Mouse (Mus musculus) left cerebral cortex, adult 9 months (tissue): ENCODE data around the gene Rcc1.

ENCODE experiments used
- DNase-seq, 2 experiments: peaks; one replicate each; pipeline ENCODE4 v3.0.0; 2022; ENCODE audit warnings: low spot score in 2 of 2

Rcc1 gene

DNA sequence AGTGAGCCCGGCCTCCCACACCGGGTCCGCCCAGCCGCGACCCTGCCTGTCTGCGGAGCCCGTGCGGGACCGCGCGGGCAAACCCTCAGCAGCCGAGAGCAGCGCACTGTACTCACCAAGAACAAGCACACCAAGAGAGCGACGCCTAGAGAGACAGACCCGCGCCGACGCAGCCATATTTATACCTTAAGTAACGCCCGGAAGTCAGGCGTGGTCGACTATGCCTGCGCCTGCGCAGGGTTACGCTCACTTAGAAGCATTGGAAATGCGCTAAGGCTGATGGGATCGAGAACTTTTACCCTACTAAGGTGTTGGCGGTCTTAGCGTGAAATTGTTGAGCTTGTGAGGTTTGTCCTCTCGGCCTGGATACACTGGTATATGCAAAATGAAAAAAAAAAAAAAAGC, at the start of gene Rcc1:
Gene Rcc1 (minus strand): TSS at position 125 of the 405 bp plus-strand sequence.
- DNase-seq: peak; percentile 76 to 92

DNA sequence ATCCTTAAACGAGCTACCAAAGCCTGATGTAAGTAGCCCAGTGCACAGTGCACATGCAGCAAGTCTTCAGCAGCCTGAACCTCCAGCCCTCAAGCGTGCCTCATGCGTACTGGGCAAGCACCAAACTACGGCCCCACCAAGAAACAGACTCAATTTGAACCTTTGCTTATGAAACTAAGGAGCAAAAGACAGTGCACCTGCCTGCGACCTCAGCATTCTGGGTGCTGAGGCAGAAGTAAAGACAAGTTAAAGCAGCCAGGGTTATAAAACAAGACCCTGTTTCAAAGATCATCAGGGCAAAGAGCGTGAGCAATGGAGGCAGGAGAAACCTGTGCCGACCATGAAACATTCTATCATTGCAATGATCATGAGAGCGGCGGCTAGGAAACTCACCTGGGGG, 47.6 kb upstream of the Rcc1 start:
- DNase-seq: no peak

DNA sequence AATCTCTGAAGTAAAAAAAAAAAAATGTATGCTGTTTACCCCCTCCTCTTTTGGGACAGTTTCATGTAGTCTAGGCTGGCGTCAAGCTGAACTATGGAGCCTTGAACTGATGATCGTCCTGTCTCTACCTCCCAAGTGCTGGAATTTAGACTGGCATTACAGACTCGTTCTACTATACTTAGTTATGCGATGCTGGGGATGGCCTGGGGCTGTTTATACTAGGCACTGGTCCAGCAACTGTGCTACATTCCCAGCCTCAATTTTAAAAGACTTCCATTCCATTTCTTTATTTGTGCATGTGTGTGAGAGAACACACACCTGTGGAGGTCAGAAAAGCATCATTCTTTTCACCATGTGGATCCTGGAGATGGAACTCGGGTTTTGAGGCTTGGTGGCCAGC, 45.5 kb upstream of the Rcc1 start:
- no peak for DNase-seq

DNA sequence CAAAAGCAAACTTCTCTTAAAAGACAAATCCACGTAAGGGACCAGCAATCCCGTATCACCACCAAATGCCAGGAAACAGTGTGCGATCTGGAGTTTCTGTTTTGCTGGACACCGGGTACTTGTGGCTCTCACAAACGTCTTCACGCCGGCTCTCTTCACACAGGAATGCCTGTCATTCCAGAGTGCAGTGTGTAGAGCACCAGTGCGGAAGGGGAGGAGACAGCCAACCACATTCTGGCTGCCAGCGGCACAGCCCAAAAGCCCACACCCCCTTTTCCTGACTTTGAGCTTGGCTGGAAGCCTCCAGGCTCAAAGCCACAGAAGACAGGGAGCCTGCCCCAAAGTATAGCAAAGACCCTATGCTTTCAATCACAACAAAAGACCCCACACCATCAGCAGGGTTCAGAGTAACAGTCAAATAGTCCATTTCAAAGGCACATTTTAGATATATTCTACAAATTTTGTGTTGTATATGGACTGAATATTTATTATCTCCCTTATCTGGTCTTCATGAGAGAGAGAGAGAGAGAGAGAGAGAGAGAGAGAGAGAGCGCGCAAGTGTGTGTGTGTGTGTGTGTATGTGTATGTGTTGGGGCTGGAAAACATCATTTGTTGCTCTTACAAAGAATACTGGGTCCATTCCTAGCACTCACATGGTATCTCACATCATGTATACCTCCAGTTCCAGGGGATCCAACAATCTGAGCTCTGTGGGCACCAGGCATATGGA, 44.8 kb upstream of the Rcc1 start:
- no peak for DNase-seq

DNA sequence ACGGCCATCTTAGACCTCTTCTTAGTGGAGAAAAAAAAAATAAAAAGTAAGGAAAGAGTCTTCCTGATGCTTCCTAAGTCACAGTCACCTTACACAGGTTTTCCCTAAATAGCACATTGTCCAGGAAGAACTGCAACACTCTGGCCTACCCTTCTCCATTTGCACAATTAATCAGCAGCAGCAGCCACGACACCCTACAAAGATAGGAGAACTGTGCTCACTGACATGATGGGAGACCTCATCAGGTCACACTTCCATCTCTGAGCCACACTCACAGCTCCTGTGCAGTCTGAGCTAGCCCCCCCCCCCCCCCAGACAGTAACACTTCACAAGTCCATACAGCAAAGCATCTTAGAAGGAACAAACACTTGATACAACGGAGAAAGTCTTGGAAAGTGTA, 43.7 kb upstream of the Rcc1 start:
- DNase-seq: no peak

DNA sequence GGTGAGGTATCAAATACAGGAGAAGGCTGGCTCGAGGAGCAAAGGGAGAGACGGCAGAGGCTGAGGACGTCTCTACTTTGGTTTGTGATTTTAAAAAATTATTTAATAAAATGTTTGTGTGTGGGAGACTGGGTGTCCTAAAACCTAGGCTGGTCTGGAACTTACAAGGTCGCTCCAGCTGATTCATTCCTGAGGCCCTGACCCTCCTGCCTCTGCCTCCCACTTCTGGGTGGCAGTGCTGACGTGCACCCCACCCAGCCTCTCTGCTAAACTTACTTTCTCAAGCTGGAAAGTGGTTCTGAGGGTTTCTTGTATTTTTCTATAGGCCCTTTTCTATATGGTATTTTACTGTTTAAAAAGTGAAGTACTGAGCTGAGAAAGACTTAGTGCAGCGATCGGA, 42.8 kb upstream of the Rcc1 start:
- no peak for DNase-seq

DNA sequence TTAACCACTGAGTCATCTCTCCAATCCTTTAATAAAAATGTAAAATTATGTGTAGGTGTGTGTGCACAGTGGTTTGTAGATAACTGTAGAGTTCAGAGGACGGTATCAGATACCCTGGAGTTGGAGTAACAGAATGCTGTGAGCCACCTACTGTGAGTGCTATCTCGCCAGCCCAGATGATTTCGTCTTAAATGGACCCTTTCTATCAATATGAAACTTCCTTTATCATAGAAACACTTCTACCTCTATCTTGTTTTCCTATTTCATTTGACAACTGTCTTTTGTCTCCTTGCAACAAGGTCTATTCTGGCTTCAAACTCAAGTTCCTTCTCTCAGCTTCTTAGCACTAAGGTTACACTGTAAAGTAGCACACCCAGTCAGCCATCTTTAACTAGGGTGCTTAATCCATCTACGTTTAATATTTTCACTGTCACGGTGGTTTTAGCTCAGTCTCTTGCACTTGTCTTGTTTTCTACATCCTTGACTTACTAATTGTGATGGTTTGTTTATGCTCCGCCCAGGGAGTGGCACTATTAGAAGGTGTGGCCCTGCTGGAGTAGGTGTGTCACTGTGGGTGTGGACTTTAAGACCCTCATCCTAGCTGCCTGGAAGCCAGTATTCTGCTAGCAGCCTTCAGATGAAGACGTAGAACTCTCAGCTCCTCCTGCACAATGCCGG, 37.8 kb upstream of the Rcc1 start:
- no peak for DNase-seq

DNA sequence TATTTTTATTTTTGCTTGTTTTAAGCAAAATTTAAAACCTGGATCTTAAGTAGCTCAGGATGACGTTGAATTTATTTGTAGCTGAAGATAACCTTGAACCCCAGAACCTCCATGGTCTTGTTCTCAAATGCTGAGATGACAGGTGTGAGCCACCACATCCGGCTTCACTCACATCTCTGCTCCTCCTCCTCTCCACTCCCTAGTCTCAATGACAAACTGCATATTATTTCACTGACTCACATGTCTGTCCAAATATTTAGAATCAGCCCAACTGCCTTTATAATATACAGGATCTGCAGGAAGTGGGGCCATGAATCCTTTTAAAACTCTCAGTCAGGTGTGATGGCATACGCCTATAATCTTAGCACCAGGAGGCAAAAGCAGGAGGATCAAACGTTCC, 35.9 kb upstream of the Rcc1 start:
- no peak for DNase-seq

DNA sequence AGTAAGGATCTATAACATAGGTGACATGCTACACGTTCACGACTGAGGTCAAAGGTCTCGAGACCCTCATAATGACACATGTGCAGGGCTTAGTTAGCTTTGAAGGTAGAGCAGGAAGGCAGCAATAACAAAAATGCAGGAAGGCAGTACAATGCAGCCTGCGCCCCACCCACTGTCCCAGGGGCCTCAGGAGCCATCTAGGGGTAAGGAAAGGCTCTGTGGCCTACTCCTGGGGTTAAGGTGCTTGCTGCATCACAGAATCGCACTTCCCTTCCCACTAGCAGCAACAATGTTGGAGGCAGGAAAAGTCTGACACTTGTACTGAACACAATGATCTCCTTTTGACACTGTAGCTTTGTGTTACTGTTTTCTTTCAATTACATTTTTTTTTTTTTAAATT, 34.2 kb upstream of the Rcc1 start:
- DNase-seq: no peak

DNA sequence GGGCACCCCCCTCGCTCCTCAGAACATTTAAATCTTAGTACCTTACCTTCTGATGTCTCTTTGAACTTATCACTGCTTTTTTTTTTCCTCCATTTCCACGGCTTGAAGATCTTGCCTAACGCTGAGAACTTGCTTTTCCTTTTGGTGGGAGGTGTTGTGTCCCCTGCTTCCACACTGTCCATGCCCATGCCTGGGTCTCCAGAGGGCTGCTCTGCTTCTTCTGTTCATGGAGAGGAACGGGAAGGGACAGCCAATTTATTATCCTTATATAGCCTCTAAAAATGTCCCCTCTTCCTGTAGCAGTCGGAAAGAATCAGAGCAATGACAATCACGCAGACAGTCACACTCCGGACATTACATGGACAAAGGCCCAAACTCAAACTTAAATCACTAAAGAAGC, 33.4 kb upstream of the Rcc1 start:
- no peak for DNase-seq

DNA sequence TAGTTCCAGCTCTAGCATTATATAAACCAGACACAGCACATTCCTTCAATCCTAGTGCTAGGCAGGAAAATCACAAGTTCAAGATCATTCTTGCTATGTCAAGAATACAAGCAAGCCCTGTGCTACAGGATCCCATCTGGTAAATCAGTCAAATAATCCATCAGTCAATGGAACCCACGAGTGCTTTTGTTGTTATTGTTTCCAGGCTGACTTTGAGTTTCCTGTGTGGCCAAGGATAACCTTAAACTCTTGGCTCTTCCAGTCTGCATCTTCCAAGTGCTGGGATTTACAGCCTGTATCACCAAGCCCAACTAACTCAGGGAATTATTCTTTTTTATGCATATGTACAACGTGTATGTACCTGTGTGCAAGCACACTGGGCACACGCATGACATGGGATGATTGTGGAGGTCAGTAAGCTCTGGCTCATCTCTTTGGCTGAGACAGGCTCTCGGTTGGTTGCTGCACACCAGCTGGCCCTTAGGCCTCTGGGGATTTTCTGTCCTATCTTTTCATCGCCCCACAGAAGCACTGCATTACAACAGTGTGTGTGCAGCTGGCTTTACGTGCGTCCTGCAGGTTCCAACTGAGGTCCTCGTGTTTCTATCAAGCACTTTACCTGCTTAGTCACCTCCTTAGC, 32.5 kb upstream of the Rcc1 start:
- no peak for DNase-seq

DNA sequence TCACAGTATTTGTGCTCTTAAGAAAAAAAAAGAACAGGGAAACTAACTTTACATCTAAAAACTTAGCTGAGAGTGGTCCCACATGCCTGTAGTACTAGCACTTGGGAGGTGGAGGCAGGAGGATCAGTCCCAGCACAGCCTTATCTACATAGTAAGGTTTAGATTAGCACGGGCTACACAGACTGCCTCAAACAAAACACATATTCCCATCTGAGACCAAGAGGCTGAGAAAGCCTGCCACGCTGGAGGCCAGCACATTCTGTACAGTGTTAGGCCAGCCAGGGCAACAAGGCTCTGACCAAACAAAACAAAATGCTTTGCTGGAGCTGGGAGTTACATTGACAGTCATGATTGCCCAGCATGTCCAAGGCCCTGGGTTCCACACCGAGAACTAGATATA, 30.1 kb upstream of the Rcc1 start:
- DNase-seq: no peak

DNA sequence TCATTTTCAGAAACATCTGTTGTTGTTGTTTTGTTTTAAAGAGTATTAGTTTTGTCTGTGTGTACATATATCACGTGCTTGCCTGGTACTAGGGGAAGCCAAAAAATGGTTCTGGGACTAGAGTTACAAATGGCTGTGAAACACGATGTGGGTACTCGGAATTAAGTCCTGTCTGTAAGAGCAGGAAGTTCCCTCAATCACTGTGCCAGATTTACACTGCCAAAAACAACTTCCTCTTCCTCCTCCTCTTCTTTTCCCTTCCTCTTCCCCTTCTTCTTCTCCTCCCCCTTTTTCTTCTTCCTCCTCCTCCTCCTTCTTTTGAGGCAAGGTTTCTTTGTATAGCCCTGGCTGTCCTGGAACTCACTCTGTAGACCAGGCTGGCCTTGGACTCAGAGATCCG, 28.9 kb upstream of the Rcc1 start:
- DNase-seq: no peak

DNA sequence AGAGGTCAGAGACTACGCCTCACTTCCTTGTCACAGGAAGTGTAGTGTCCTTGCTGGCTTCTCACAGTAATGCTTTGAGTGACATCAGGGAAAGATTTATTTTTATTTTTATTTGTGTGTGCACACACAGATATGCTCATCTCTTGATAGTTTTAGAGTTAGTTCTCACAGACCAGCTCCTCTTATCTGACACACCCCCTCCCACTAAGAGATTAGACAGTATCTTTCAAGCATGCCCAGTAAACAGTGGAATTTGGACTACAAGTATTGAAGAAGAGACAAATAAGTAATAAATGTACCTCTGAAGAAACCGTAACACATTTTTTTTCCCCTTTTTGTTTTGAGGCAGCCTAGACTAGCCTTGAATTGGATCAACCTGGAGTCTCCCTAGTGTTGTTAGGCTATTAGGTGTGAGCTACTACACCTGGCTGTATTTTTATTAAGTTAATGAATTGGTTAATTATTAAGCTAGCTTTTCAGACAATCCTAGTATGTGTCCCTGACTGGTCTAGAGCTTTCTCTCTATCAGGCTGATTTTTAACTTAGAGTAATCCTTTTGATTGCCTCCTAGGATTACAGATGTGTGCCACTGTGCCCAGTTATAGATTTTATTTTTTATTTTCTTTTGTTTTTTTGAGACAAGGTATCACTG, 27.7 kb upstream of the Rcc1 start:
- DNase-seq: no peak

DNA sequence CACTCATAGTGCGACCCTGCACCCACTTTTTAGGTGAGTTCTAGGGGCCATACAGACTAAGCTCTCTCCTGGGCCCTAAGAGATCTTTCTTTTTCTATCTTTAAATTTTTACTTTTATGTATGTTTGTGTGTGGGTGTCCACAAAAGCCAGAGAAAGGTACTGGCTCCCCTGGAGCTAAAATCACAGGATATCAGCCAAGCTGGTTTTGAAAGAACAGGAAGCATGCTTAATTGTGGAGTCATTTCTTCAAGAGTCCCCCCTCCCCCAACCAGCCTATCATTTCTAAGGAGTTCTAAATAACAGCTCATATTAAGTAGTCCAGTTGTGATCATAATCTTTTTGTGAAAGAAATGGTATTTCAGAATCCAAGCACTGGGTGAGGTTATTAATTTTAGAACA, 20.4 kb upstream of the Rcc1 start:
- DNase-seq: no peak

DNA sequence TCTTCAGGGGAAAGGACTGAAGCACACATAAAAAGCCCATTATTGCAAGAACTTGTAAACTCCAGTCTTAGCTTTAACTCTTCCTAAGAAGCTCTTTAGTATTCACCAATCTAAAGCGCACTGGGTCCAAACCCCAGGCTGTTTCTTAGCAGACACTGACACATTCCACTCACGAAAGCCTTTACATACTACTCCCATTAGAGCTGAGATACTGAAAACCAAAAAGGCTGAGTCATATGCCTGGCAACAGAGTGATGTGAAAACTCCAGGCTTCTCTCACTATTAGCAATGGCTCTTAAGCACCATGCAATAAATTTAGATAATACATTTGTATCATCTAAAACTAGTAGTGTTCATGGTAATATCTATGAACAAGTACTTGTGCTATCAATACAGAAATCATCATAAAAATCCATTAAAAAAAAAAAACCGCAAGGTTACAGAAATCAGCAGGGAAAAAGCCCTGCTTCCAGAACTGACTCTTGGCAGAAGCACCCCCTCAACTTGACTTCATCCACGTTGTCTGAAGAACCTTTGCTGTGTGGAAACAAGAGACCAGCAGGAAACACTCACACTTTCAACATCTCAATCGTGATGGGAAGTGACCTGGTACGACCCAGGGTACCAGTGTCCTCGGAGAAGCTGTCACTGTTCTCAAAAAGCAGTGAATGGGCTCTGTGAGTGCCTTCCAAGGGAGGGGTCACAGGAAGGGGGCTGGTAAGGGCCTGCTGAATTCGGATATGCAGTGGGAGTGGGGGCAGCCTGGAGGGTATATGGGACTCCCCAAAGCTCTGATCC, 16.7 kb upstream of the Rcc1 start:
- DNase-seq: no peak

DNA sequence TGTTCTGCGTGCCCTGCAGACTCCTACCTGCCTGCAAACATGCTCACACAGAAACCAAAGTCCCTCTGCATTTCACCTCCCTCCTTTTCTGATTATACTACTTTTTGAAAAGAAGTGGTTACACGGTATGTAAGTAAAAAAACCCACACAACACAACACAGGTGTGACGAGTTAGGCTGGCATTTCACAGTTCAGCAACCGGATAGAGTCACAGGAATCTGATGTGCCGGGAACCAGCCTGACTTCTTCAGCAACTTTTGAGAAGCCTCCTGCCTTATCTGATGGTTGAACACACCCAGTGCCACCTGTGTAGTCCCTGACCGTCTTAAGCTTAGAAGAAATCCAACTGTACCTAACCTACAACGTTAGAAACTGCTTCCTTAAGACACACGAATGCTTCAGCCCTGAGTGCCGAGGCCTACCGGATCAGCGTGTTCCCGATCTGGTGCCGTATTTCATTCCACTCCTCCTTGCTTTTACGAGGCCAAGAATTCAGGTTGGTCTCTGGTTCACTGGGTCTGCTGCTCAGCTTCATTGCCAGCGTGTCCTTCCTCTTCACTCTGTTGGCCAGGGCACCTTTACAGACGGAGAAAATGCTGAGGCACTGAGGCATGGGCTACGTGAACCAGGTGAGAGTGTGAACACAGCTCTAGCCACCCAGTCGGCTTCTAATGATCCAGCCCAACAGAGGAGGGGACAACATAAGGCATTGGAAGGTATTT, 14.2 kb upstream of the Rcc1 start:
- no peak for DNase-seq

DNA sequence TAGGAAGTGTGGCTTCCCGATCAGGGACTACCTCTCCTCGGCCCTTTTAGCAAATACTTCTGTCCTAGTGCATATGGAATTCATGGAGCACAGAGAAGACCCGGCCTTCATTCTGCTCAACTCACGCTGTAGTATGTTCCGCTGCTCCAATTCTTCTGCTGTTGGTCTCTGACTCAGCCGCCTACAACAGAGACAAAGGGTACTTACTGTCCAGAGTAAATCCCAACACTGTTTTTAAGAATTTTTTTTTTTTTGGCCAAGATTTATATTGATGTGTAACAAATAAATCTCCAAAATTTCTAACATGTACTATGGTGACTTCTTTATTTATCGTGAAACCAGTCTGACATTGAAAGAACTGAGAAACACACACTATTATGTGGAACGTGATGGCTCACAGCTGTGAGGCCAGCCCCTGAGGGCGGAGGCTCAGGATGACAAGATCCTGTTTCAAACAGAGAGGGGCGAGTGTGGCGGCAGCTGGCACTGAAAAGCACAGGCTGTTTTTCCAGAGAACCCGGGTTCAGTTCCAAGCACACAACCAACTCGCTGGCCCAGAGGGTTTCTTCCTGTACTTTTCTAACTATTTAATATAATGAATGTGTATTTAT, 12.2 kb upstream of the Rcc1 start:
- DNase-seq: no peak

DNA sequence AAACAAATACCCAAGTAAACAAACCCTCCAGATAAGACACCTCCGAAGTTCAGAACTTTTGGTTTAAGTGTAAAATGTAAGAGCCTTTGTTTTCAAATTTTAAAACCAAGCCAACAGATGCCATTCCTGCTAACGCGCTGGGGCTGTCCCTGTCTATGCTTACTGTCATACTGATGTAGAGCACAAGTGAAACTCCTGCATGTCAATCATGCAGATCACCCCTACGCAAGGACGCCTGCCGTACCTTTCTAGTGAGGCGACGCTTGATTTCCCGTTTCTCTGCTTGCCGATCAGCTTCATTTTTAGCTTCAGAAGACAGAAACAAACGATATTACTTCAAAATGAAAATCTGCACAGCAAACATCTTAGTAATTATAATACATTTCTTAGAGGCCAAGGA, 10.1 kb upstream of the Rcc1 start:
- no peak for DNase-seq

DNA sequence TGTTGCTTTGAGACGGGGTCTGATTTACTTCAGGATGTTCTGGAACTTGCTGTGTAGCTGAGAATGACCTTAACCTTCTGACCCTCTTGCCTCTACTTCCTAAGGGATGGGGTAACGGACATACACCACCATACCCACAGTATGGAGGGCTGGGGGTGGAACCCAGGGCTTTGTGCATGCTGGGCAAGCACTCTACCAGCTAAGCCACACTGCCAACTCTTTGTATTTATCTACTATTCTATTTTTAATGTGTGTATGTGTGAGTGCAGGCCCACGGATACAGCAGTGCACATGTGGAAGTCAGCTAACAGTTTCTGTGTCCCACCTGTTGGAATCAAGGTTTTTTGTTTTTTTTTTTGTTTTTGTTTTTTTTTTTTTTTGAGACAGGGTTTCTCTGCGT, 6.1 kb upstream of the Rcc1 start:
- no peak for DNase-seq

DNA sequence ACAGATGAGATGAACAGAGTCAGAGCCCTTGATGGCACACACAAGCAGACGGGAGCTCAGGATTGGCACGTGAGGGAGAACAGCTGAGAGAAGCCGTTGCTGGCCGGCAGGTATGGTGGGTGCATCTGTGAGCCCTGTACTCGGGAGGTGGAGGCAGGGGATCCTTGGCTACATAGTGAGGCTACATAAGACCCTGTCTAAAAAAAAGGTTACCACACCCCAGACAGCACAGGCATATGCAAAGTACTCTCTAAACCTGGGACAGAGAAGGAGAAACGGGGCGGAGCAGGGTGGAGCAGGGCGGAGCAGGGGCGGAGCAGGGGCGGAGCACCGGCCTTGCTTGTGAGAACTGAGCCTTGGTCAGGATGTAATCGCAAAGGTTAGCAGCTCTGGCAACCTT, 2.8 kb upstream of the Rcc1 start:
- DNase-seq: peak in 1 of 2 experiments; percentile 19
